Mouse (Mus musculus) heart, postnatal 0 days (tissue): ENCODE data around the gene Zfp986.
"Not testable (repeated sequence)": the region's sequence is repeated elsewhere in the genome, so short reads cannot be mapped to it uniquely, and the experiment has no call there.

ENCODE experiments used
- CTCF ChIP-seq: IDR thresholded peaks from 2 replicates; pipeline ENCODE4 v1.5.1; 2016; ENCODE audit warnings: antibody characterized with exemption, control low read depth, low read depth
- EP300 ChIP-seq: IDR thresholded peaks from 2 replicates; pipeline ENCODE4 v1.6.1; 2016; ENCODE audit warnings: antibody characterized with exemption, low read depth

DNA sequence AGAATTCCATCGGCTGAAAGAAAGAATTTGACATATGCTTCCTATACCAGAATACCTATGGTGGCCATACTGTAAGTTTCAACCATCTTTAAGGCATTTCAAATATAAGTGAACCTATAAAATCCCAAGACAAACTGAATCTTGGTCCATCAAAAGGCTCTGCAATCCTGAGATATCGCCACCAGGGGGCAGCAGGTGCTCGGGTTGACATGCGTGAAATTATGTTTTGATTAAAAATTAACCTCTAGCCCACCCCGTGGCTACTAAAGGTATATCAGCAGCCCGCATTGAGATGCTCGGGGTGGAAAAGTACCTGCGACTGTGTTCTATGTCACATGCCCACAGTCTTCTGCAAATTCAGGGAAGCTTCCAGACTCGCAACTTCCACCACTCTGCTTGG is 17.2 kb upstream of the Zfp986 start:
- not testable (repeated sequence) for TF ChIP-seq CTCF, EP300
